Mouse (Mus musculus) monocyte, adult 5-6 weeks (primary cell): ENCODE results near the gene Ethe1. TPM values are rescaled to one million over a fixed set of nuclear protein-coding genes. Genes with fewer than 3 reads are reported as not detected.

Source experiments
- ATAC-seq: fragments of 153-309, 156-312 bp; replicated peaks from 2 replicates; pipeline ENCODE4 v1.8.0; 2017; ENCODE audit warnings: mild to moderate bottlenecking; ENCODE audit not compliant: low TSS enrichment, insufficient number of reproducible peaks, severe bottlenecking, poor library complexity, low FRiP score
- total RNA-seq: library from RNA; stranded (forward); fragments of 200-1000, 200-491, 200-594 nt; gene quantifications from 3 replicates; pipeline ENCODE4 v1.2.3, GENCODE M21; 2017

Gene Ethe1
- total RNA-seq, 1 experiment from 2014 or later = 4.8 TPM

- no peak for ATAC-seq
These were observed 16.3 kb upstream of the Ethe1 start for GRCm38 (mm10) chr7:24571071-24571470.

- ATAC-seq = no peak
These were observed 14.9 kb upstream of the Ethe1 start for GRCm38 (mm10) chr7:24572455-24572854.

- ATAC-seq = no peak
These were observed 13.0 kb upstream of the Ethe1 start for GRCm38 (mm10) chr7:24574224-24574796.

GRCm38 (mm10) chr7:24577811-24578210 is 9.5 kb upstream of the Ethe1 start:
- ATAC-seq = no peak

GRCm38 (mm10) chr7:24584876-24585275 is 2.5 kb upstream of the Ethe1 start:
- ATAC-seq = no peak

GRCm38 (mm10) chr7:24585995-24586394 is 1.3 kb upstream of the Ethe1 start:
- no peak for ATAC-seq

GRCm38 (mm10) chr7:24586828-24587227 is 515 bp upstream of the Ethe1 start:
- ATAC-seq = no peak

GRCm38 (mm10) chr7:24588336-24588735 is 993 bp downstream of the Ethe1 start:
- ATAC-seq = no peak

- no peak for ATAC-seq
These were observed 4.4 kb downstream of the Ethe1 start for GRCm38 (mm10) chr7:24591735-24592134.

- ATAC-seq = no peak
These were observed 4.8 kb downstream of the Ethe1 start for GRCm38 (mm10) chr7:24592163-24592562.

GRCm38 (mm10) chr7:24592781-24593180 is 5.4 kb downstream of the Ethe1 start:
- no peak for ATAC-seq

GRCm38 (mm10) chr7:24593621-24594308 is 6.4 kb downstream of the Ethe1 start:
- peak; percentile 59; the same call in 1 of the 2 replicates for ATAC-seq

GRCm38 (mm10) chr7:24594309-24594803 is 7.0 kb downstream of the Ethe1 start:
- ATAC-seq = no peak

GRCm38 (mm10) chr7:24595464-24595863 is 8.1 kb downstream of the Ethe1 start:
- ATAC-seq = no peak

GRCm38 (mm10) chr7:24598121-24598520 is 10.8 kb downstream of the Ethe1 start:
- ATAC-seq = no peak

GRCm38 (mm10) chr7:24599211-24600067 is 12.1 kb downstream of the Ethe1 start:
- ATAC-seq = no peak

GRCm38 (mm10) chr7:24600941-24601597 is 13.7 kb downstream of the Ethe1 start:
- peak; percentile 98 for ATAC-seq

- ATAC-seq = no peak
These were observed 18.2 kb downstream of the Ethe1 start for GRCm38 (mm10) chr7:24605561-24605960.

- no peak for ATAC-seq
These were observed 18.7 kb downstream of the Ethe1 start for GRCm38 (mm10) chr7:24606046-24606445.
